Mouse (Mus musculus) limb, embryonic 14.5 days (tissue): ENCODE results near the gene Map2k7. TPM values are rescaled to one million over a fixed set of nuclear protein-coding genes. Genes with fewer than 3 reads are reported as not detected.

Experiments
- ATAC-seq: fragments of 200-750 bp; cut with Nextera tagmentation; 2 replicates; pipeline ENCODE4 v1.8.0; 2017; ENCODE audit warnings: low read depth, moderate number of reproducible peaks, moderate TSS enrichment; ENCODE audit not compliant: low FRiP score
- DNase-seq: peaks from one replicate; pipeline ENCODE4 v3.0.0-alpha.2; 2015; ENCODE audit warnings: low spot score
- H3K27ac ChIP-seq: fragments of 300-500 bp; sonication (generic); replicated peaks from 2 replicates; pipeline ENCODE4 v1.5.1; 2014; ENCODE audit warnings: low read depth, mild to moderate bottlenecking, low read length, moderate library complexity, mixed read lengths
- H3K27me3 ChIP-seq: fragments of 300-500 bp; sonication (generic); 2 replicates; pipeline ENCODE4 v1.6.1; 2014; ENCODE audit warnings: low read length, mixed read lengths; ENCODE audit not compliant: control insufficient read depth, insufficient read depth
- H3K36me3 ChIP-seq: fragments of 300-500 bp; sonication (generic); 2 replicates; pipeline ENCODE4 v1.6.1; 2014; ENCODE audit warnings: mild to moderate bottlenecking, low read length, moderate library complexity, mixed read lengths; ENCODE audit not compliant: control insufficient read depth, insufficient read depth
- H3K4me1 ChIP-seq: fragments of 300-500 bp; sonication (generic); 2 replicates; pipeline ENCODE4 v1.6.1; 2014; ENCODE audit warnings: antibody characterized with exemption, low read length, mixed read lengths; ENCODE audit not compliant: control insufficient read depth, insufficient read depth
- H3K4me2 ChIP-seq: fragments of 300-500 bp; sonication (generic); replicated peaks from 2 replicates; pipeline ENCODE4 v1.6.1; 2014; ENCODE audit warnings: low read depth, mild to moderate bottlenecking, low read length, moderate library complexity; ENCODE audit not compliant: severe bottlenecking
- H3K4me3 ChIP-seq: fragments of 300-500 bp; sonication (generic); replicated peaks from 2 replicates; pipeline ENCODE4 v1.5.1; 2014; ENCODE audit warnings: low read length
- H3K9ac ChIP-seq: fragments of 300-500 bp; sonication (generic); 2 replicates; pipeline ENCODE4 v1.6.1; 2014; ENCODE audit warnings: mild to moderate bottlenecking, low read depth, low read length, moderate library complexity; ENCODE audit not compliant: severe bottlenecking
- H3K9me3 ChIP-seq: fragments of 300-500 bp; sonication (generic); 2 replicates; pipeline ENCODE4 v1.6.1; 2016; ENCODE audit warnings: low read length; ENCODE audit not compliant: control insufficient read depth
- POLR2A ChIP-seq: fragments of 200-500 bp; IDR thresholded peaks from 2 replicates; pipeline ENCODE4 v1.8.0; 2012; ENCODE audit warnings: inconsistent platforms, mild to moderate bottlenecking, moderate library complexity, borderline replicate concordance; ENCODE audit not compliant: insufficient read depth, insufficient read length; ENCODE audit errors: extremely low read depth
- WGBS: fragments of 180-500 bp; shearing (Covaris S2); extraction: QIAGEN DNeasy Blood & Tissue Kit; methylation state at CpG from one replicate; pipeline ENCODE4 v1.1.7; 2014; 5-methylcytosine and 5-hydroxymethylcytosine counted together
- polyA plus RNA-seq, 2 experiments: library from polyadenylated mRNA; depleted of rRNA in 1 of 2; stranded (reverse) in 1 of 2; unstranded in 1 of 2; fragments of >200 nt; fragmentation: Nextera tagmentation in 1 of 2; extraction: Ambion mirVana in 1 of 2; gene quantifications; 2 replicates each; pipeline versions ENCODE4 v1.2.1 to v1.2.3; 2012 to 2014

Gene Map2k7
- polyA plus RNA-seq, 2 experiments: 18.5 to 65.3 TPM

DNA sequence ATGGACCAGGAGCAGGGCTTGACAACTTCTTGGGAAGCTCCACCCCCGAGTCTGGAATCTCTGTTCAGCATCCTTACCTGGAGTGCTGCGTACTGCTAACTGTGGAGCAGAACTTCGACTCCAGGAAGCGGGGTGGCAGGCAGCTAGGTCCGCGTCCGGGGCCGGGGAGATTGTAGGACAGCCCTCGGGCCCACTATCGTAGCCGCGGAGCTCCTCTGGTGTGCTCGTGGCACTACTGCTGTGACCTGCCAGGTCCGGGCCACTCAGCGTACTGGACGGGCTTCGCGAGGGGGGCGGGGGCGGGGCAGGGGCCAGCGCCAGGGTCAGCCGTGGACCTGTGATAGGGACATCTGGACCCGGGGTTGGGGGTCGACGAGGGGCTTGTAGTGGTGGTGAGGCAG, 25.7 kb upstream of the Map2k7 start:
- ATAC-seq (peak; percentile 21; the same call in 1 of the 2 replicates), DNase-seq (no peak)
- 1% methylated on average over 24 of the region's 25 CpGs for WGBS
- Histone ChIP-seq H3K4me1 (peaks cover 26% of the 10 kb centered on the region; the same call in 1 of the 2 replicates), H3K27me3 (peaks cover 30% of the 10 kb centered on the region), H3K9ac (peak overlapping the region; percentile 54), H3K9me3 (no peaks in the 10 kb centered on the region), H3K27ac (no peak overlapping the region), H3K4me2 (peak overlapping the region; percentile 95), H3K36me3 (no peaks in the 10 kb centered on the region), H3K4me3 (peak overlapping the region; percentile 42)
- TF ChIP-seq POLR2A: no peak

- Histone ChIP-seq H3K4me3 (peak overlapping the region; percentile 42), H3K4me2 (peak overlapping the region; percentile 95), H3K36me3 (no peaks in the 10 kb centered on the region), H3K9me3 (no peaks in the 10 kb centered on the region), H3K4me1 (peaks cover 26% of the 10 kb centered on the region; the same call in 1 of the 2 replicates), H3K27ac (no peak overlapping the region), H3K27me3 (peaks cover 36% of the 10 kb centered on the region), H3K9ac (peak overlapping the region; percentile 54)
- no peak for TF ChIP-seq POLR2A
- ATAC-seq (peak; percentile 60), DNase-seq (no peak)
- 4% methylated on average over 18 of the region's 18 CpGs for WGBS
Measured at GRCm38 (mm10) chr8:4213210-4214005, 25.1 kb upstream of the Map2k7 start.

DNA sequence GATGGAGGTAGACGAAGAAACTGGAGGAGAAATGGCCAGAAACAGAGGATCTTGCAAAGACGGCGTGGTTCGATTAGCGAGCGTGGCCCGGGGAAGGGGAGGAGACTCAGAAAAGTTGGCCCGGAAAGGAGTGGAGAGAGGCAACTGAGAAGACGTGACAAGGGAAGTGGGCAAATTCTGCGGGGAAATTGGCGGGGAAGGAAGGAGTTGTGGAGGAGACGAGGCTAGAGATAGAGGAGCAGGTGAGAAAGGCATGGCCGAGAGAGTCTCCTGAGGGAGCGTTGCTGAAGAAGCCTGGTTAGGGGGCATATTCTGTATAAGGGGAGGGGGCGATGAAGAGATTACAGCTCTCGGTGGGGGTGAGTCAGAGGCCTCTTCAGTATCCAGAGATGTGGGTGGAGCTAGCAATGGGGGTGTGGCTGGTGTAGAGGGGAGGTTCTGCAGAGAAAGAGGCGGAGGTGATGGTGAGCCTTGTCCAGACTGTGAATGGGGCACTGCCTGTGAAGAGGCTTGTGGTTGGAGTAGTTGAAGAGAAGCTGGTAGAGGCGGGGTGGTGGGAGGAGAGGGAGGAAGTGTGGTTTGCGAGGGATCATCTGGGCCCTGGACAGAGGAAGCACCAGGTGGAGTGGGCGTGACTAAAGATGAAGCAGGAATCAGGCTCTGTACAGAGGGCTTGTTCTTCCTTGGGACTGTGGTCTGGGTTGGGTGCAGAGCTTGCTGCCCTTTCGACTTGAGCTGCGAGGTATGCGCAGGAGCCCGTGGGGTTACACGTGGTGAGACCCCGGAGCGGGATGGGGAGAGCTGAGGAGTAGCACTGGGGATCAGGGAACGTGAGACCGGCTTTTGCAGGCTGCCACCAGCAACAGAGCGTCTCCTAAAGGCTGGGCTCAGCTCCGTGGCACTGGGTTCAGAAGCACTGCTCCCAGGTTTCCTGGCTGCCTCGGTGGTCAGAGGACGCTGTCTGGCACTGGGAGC, 24.2 kb upstream of the Map2k7 start:
- DNase-seq (peak; percentile 30), ATAC-seq (peak; percentile 45; the same call in 1 of the 2 replicates)
- H3K4me1 ChIP-seq: peaks cover 26% of the 10 kb centered on the region; the same call in 1 of the 2 replicates
- WGBS: 7% methylated on average over 32 of the region's 33 CpGs
- peak overlapping the region; percentile 42 for H3K4me3 ChIP-seq
- H3K9me3 ChIP-seq: no peaks in the 10 kb centered on the region
- H3K9ac ChIP-seq: peak overlapping the region; percentile 52; the same call in 1 of the 2 replicates
- TF ChIP-seq POLR2A: no peak
- H3K27ac ChIP-seq: no peak overlapping the region
- no peaks in the 10 kb centered on the region for H3K36me3 ChIP-seq
- H3K4me2 ChIP-seq: peak overlapping the region; percentile 95
- peaks cover 37% of the 10 kb centered on the region for H3K27me3 ChIP-seq

GRCm38 (mm10) chr8:4216296-4216695, 22.2 kb upstream of the Map2k7 start:
- ATAC-seq (no peak), DNase-seq (no peak)
- Histone ChIP-seq H3K4me2 (peak overlapping the region; percentile 75), H3K4me1 (peaks cover 26% of the 10 kb centered on the region; the same call in 1 of the 2 replicates), H3K4me3 (peak overlapping the region; percentile 39), H3K27ac (no peak overlapping the region), H3K36me3 (no peaks in the 10 kb centered on the region), H3K27me3 (peaks cover 37% of the 10 kb centered on the region), H3K9me3 (no peaks in the 10 kb centered on the region), H3K9ac (peak overlapping the region; percentile 34; the same call in 1 of the 2 replicates)
- WGBS: 6% methylated on average over 18 of the region's 18 CpGs
- TF ChIP-seq POLR2A: no peak
